Mouse (Mus musculus): Measurements from ENCODE around the gene Vtn. TPM values are rescaled to one million over a fixed set of nuclear protein-coding genes. Genes with fewer than 3 reads are reported as not detected.
A peak's percentile ranks its signal among the peaks of the same experiment; 100 is the strongest.

The Vtn gene
- polyA plus RNA-seq, 1 experiment = 2.6 TPM

GRCm38 (mm10) chr11:78462669-78463068 is 36.2 kb upstream of the Vtn start:
- 92% methylated on average over 5 of the region's 5 CpGs for WGBS
- Histone ChIP-seq H3K4me1 (ENCODE audit: control insufficient read depth, insufficient read depth, insufficient read length) (peaks cover 3% of the 10 kb centered on the region; the same call in 1 of the 2 replicates), H3K36me3 (ENCODE audit: control insufficient read depth, insufficient read depth, low read length) (no peaks in the 10 kb centered on the region), H3K4me3 (ENCODE audit: extremely low read depth, insufficient read depth, insufficient read length) (no peak overlapping the region), H3K27ac (ENCODE audit: insufficient read depth, low read length) (no peak overlapping the region), H3K27me3 (ENCODE audit: control insufficient read depth, insufficient read depth, low read length) (no peaks in the 10 kb centered on the region)
- TF ChIP-seq CTCF (IDR thresholded peaks at IDR 0.05; ENCODE audit: extremely low read depth, insufficient read depth, insufficient read length, insufficient replicate concordance) (no peak), POLR2A (IDR thresholded peaks at IDR 0.05; ENCODE audit: low read depth, low read length) (no peak)
- DNase-seq (ENCODE audit: low read depth in 1 of 2, low spot score in 2 of 2) = no peak

- DNase-seq (ENCODE audit: low read depth in 1 of 2, low spot score in 2 of 2) = no peak
- no peak for TF ChIP-seq POLR2A (IDR thresholded peaks at IDR 0.05; ENCODE audit: low read depth, low read length)
- TF ChIP-seq CTCF (IDR thresholded peaks at IDR 0.05; ENCODE audit: extremely low read depth, insufficient read depth, insufficient read length, insufficient replicate concordance) = no peak
- WGBS = 76% methylated on average over 13 of the region's 13 CpGs
These were observed 35.4 kb upstream of the Vtn start for GRCm38 (mm10) chr11:78463286-78464036.

GRCm38 (mm10) chr11:78465116-78465515 is 33.8 kb upstream of the Vtn start:
- Histone ChIP-seq H3K4me3 (ENCODE audit: extremely low read depth, insufficient read depth, insufficient read length) (no peak overlapping the region), H3K4me1 (ENCODE audit: control insufficient read depth, insufficient read depth, insufficient read length) (peaks cover 3% of the 10 kb centered on the region; the same call in 1 of the 2 replicates), H3K27ac (ENCODE audit: insufficient read depth, low read length) (no peak overlapping the region), H3K27me3 (ENCODE audit: control insufficient read depth, insufficient read depth, low read length) (no peaks in the 10 kb centered on the region), H3K36me3 (ENCODE audit: control insufficient read depth, insufficient read depth, low read length) (no peaks in the 10 kb centered on the region)
- no peak for DNase-seq (ENCODE audit: low read depth in 1 of 2, low spot score in 2 of 2)
- 60% methylated on average over 9 of the region's 9 CpGs for WGBS
- TF ChIP-seq POLR2A (IDR thresholded peaks at IDR 0.05; ENCODE audit: low read depth, low read length) = no peak
- no peak for TF ChIP-seq CTCF (IDR thresholded peaks at IDR 0.05; ENCODE audit: extremely low read depth, insufficient read depth, insufficient read length, insufficient replicate concordance)

More at GRCm38 (mm10) chr11:78463286-78464036, 35.4 kb upstream of the Vtn start:
- Histone ChIP-seq H3K36me3 (ENCODE audit: control insufficient read depth, insufficient read depth, low read length) (no peaks in the 10 kb centered on the region), H3K27me3 (ENCODE audit: control insufficient read depth, insufficient read depth, low read length) (no peaks in the 10 kb centered on the region), H3K4me3 (ENCODE audit: extremely low read depth, insufficient read depth, insufficient read length) (no peak overlapping the region), H3K4me1 (ENCODE audit: control insufficient read depth, insufficient read depth, insufficient read length) (peaks cover 3% of the 10 kb centered on the region; the same call in 1 of the 2 replicates), H3K27ac (ENCODE audit: insufficient read depth, low read length) (no peak overlapping the region)

GRCm38 (mm10) chr11:78465568-78466180 is 33.2 kb upstream of the Vtn start, which contains the start of gene Slc46a1:
Gene Slc46a1, plus strand, starts transcription at chr11:78465697.
- H3K4me3 ChIP-seq (ENCODE audit: extremely low read depth, insufficient read depth, insufficient read length) = peak within 1 kb of the TSS; percentile 76
- H3K27ac ChIP-seq (ENCODE audit: insufficient read depth, low read length) = peak within 1 kb of the TSS; percentile 46; the same call in 1 of the 2 replicates
- no peaks in the 10 kb centered on the region for H3K36me3 ChIP-seq (ENCODE audit: control insufficient read depth, insufficient read depth, low read length)
- TF ChIP-seq POLR2A (IDR thresholded peaks at IDR 0.05; ENCODE audit: low read depth, low read length) (no peak), CTCF (IDR thresholded peaks at IDR 0.05; ENCODE audit: extremely low read depth, insufficient read depth, insufficient read length, insufficient replicate concordance) (no peak)
- WGBS = under 1% methylated on average over 41 of the region's 41 CpGs
- peaks cover 3% of the 10 kb centered on the region; the same call in 1 of the 2 replicates for H3K4me1 ChIP-seq (ENCODE audit: control insufficient read depth, insufficient read depth, insufficient read length)
- DNase-seq (ENCODE audit: low read depth in 1 of 2, low spot score in 2 of 2) = peak; percentile 35 to 62
- H3K27me3 ChIP-seq (ENCODE audit: control insufficient read depth, insufficient read depth, low read length) = no peaks in the 10 kb centered on the region

GRCm38 (mm10) chr11:78466242-78466912 is 32.5 kb upstream of the Vtn start:
- no peak for DNase-seq (ENCODE audit: low read depth in 1 of 2, low spot score in 2 of 2)
- H3K4me1 ChIP-seq (ENCODE audit: control insufficient read depth, insufficient read depth, insufficient read length) = peaks cover 3% of the 10 kb centered on the region; the same call in 1 of the 2 replicates
- H3K36me3 ChIP-seq (ENCODE audit: control insufficient read depth, insufficient read depth, low read length) = no peaks in the 10 kb centered on the region
- TF ChIP-seq CTCF (IDR thresholded peaks at IDR 0.05; ENCODE audit: extremely low read depth, insufficient read depth, insufficient read length, insufficient replicate concordance) = no peak
- TF ChIP-seq POLR2A (IDR thresholded peaks at IDR 0.05; ENCODE audit: low read depth, low read length) = no peak
- no peaks in the 10 kb centered on the region for H3K27me3 ChIP-seq (ENCODE audit: control insufficient read depth, insufficient read depth, low read length)
- peak overlapping the region; percentile 76; the same call in 1 of the 2 replicates for H3K4me3 ChIP-seq (ENCODE audit: extremely low read depth, insufficient read depth, insufficient read length)
- H3K27ac ChIP-seq (ENCODE audit: insufficient read depth, low read length) = no peak overlapping the region
- WGBS = 66% methylated on average over 23 of the region's 23 CpGs

GRCm38 (mm10) chr11:78467515-78467914 is 31.4 kb upstream of the Vtn start:
- DNase-seq (ENCODE audit: low read depth in 1 of 2, low spot score in 2 of 2) = no peak
- Histone ChIP-seq H3K27ac (ENCODE audit: insufficient read depth, low read length) (no peak overlapping the region), H3K4me1 (ENCODE audit: control insufficient read depth, insufficient read depth, insufficient read length) (peaks cover 3% of the 10 kb centered on the region; the same call in 1 of the 2 replicates), H3K36me3 (ENCODE audit: control insufficient read depth, insufficient read depth, low read length) (no peaks in the 10 kb centered on the region), H3K4me3 (ENCODE audit: extremely low read depth, insufficient read depth, insufficient read length) (no peak overlapping the region), H3K27me3 (ENCODE audit: control insufficient read depth, insufficient read depth, low read length) (no peaks in the 10 kb centered on the region)
- no peak for TF ChIP-seq POLR2A (IDR thresholded peaks at IDR 0.05; ENCODE audit: low read depth, low read length)
- TF ChIP-seq CTCF (IDR thresholded peaks at IDR 0.05; ENCODE audit: extremely low read depth, insufficient read depth, insufficient read length, insufficient replicate concordance) = no peak
- WGBS = 81% methylated on average over 7 of the region's 7 CpGs

Measured in spleen, adult 2 months (tissue).